Mouse (Mus musculus) limb, embryonic 14.5 days (tissue): ENCODE data around the gene Speg. TPM values are rescaled to one million over a fixed set of nuclear protein-coding genes. Genes with fewer than 3 reads are reported as not detected.

Source experiments
- ATAC-seq: fragments of 200-750 bp; cut with Nextera tagmentation; 2 replicates; pipeline ENCODE4 v1.8.0; 2017; ENCODE audit warnings: low read depth, moderate number of reproducible peaks, moderate TSS enrichment; ENCODE audit not compliant: low FRiP score
- DNase-seq: peaks from one replicate; pipeline ENCODE4 v3.0.0-alpha.2; 2015; ENCODE audit warnings: low spot score
- H3K27ac ChIP-seq: fragments of 300-500 bp; sonication (generic); replicated peaks from 2 replicates; pipeline ENCODE4 v1.5.1; 2014; ENCODE audit warnings: low read depth, mild to moderate bottlenecking, low read length, moderate library complexity, mixed read lengths
- H3K27me3 ChIP-seq: fragments of 300-500 bp; sonication (generic); 2 replicates; pipeline ENCODE4 v1.6.1; 2014; ENCODE audit warnings: low read length, mixed read lengths; ENCODE audit not compliant: control insufficient read depth, insufficient read depth
- H3K36me3 ChIP-seq: fragments of 300-500 bp; sonication (generic); 2 replicates; pipeline ENCODE4 v1.6.1; 2014; ENCODE audit warnings: mild to moderate bottlenecking, low read length, moderate library complexity, mixed read lengths; ENCODE audit not compliant: control insufficient read depth, insufficient read depth
- H3K4me1 ChIP-seq: fragments of 300-500 bp; sonication (generic); 2 replicates; pipeline ENCODE4 v1.6.1; 2014; ENCODE audit warnings: antibody characterized with exemption, low read length, mixed read lengths; ENCODE audit not compliant: control insufficient read depth, insufficient read depth
- H3K4me2 ChIP-seq: fragments of 300-500 bp; sonication (generic); replicated peaks from 2 replicates; pipeline ENCODE4 v1.6.1; 2014; ENCODE audit warnings: low read depth, mild to moderate bottlenecking, low read length, moderate library complexity; ENCODE audit not compliant: severe bottlenecking
- H3K4me3 ChIP-seq: fragments of 300-500 bp; sonication (generic); replicated peaks from 2 replicates; pipeline ENCODE4 v1.5.1; 2014; ENCODE audit warnings: low read length
- H3K9ac ChIP-seq: fragments of 300-500 bp; sonication (generic); 2 replicates; pipeline ENCODE4 v1.6.1; 2014; ENCODE audit warnings: mild to moderate bottlenecking, low read depth, low read length, moderate library complexity; ENCODE audit not compliant: severe bottlenecking
- H3K9me3 ChIP-seq: fragments of 300-500 bp; sonication (generic); 2 replicates; pipeline ENCODE4 v1.6.1; 2016; ENCODE audit warnings: low read length; ENCODE audit not compliant: control insufficient read depth
- POLR2A ChIP-seq: fragments of 200-500 bp; IDR thresholded peaks from 2 replicates; pipeline ENCODE4 v1.8.0; 2012; ENCODE audit warnings: inconsistent platforms, mild to moderate bottlenecking, moderate library complexity, borderline replicate concordance; ENCODE audit not compliant: insufficient read depth, insufficient read length; ENCODE audit errors: extremely low read depth
- WGBS: fragments of 180-500 bp; shearing (Covaris S2); extraction: QIAGEN DNeasy Blood & Tissue Kit; methylation state at CpG from one replicate; pipeline ENCODE4 v1.1.7; 2014; 5-methylcytosine and 5-hydroxymethylcytosine counted together
- polyA plus RNA-seq, 2 experiments: library from polyadenylated mRNA; depleted of rRNA in 1 of 2; stranded (reverse) in 1 of 2; unstranded in 1 of 2; fragments of >200 nt; fragmentation: Nextera tagmentation in 1 of 2; extraction: Ambion mirVana in 1 of 2; gene quantifications; 2 replicates each; pipeline versions ENCODE4 v1.2.1 to v1.2.3; 2012 to 2014

Speg gene
- polyA plus RNA-seq, 2 experiments = 15.3 to 77.9 TPM

DNA sequence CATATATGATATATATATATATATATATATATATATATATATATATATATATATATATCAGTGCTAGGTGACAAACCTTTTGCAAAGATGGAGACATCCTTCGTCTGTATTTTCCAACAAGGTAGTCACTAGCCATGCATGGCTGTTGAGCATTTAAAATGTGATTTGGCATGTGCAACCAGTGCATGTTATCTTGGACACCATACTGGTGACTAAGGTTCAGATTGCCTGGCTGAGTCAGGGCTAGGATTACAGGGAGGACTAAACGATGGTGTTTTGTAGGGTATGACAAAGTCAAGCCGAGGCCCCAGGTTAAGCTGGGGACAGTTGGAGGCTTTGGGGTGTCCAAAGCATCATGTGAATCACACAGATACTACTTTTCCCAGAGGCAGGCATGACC, 80.3 kb downstream of the Speg start:
- Histone ChIP-seq H3K4me1 (peaks cover 25% of the 10 kb centered on the region), H3K27me3 (peaks cover 50% of the 10 kb centered on the region), H3K9me3 (no peaks in the 10 kb centered on the region), H3K27ac (no peak overlapping the region), H3K9ac (no peak overlapping the region), H3K4me2 (no peak overlapping the region), H3K4me3 (no peak overlapping the region), H3K36me3 (no peaks in the 10 kb centered on the region)
- no peak for ATAC-seq
- DNase-seq = no peak
- 60% methylated on average over 3 of the region's 3 CpGs for WGBS
- TF ChIP-seq POLR2A = no peak

- ATAC-seq = no peak
- no peak overlapping the region for H3K4me3 ChIP-seq
- WGBS = 15% methylated on average over 5 of the region's 5 CpGs
- no peak overlapping the region for H3K4me2 ChIP-seq
- H3K27me3 ChIP-seq = peaks cover 45% of the 10 kb centered on the region
- H3K27ac ChIP-seq = no peak overlapping the region
- no peaks in the 10 kb centered on the region for H3K9me3 ChIP-seq
- H3K36me3 ChIP-seq = no peaks in the 10 kb centered on the region
- TF ChIP-seq POLR2A = no peak
- no peak for DNase-seq
- H3K9ac ChIP-seq = no peak overlapping the region
- peaks cover 19% of the 10 kb centered on the region for H3K4me1 ChIP-seq
These were observed 80.9 kb downstream of the Speg start for GRCm38 (mm10) chr1:75455948-75456347.

- ATAC-seq (no peak), DNase-seq (no peak)
- Histone ChIP-seq H3K27ac (no peak overlapping the region), H3K27me3 (peaks cover 35% of the 10 kb centered on the region), H3K9ac (no peak overlapping the region), H3K4me1 (peaks cover 19% of the 10 kb centered on the region), H3K4me2 (no peak overlapping the region), H3K36me3 (no peaks in the 10 kb centered on the region), H3K4me3 (no peak overlapping the region), H3K9me3 (no peaks in the 10 kb centered on the region)
- 4% methylated on average over 14 of the region's 14 CpGs for WGBS
- TF ChIP-seq POLR2A = no peak
These were observed 81.9 kb downstream of the Speg start for GRCm38 (mm10) chr1:75456746-75457564.

DNA sequence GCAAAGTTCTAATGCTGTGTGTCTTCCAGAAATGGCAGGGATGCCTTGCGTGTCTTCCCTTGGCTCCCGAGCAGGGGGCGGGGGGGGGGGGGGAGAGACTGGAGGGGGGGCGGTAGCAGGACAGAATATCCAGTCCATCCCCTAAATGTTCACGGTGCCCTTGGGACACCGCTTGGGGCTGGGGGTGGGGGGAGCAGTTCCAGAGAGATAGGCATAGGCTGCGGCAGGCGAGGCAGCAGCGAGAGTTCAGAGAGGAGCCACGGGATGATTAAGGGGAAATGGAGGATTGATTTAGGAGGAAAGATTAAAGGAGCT, 82.6 kb downstream of the Speg start:
- Histone ChIP-seq H3K27ac (no peak overlapping the region), H3K36me3 (no peaks in the 10 kb centered on the region), H3K9ac (no peak overlapping the region), H3K27me3 (peaks cover 28% of the 10 kb centered on the region), H3K4me2 (peak overlapping the region; percentile 53; the same call in 1 of the 2 replicates), H3K9me3 (no peaks in the 10 kb centered on the region), H3K4me3 (no peak overlapping the region), H3K4me1 (peaks cover 19% of the 10 kb centered on the region)
- TF ChIP-seq POLR2A = no peak
- under 1% methylated on average over 8 of the region's 10 CpGs for WGBS
- no peak for DNase-seq
- ATAC-seq = no peak

DNA sequence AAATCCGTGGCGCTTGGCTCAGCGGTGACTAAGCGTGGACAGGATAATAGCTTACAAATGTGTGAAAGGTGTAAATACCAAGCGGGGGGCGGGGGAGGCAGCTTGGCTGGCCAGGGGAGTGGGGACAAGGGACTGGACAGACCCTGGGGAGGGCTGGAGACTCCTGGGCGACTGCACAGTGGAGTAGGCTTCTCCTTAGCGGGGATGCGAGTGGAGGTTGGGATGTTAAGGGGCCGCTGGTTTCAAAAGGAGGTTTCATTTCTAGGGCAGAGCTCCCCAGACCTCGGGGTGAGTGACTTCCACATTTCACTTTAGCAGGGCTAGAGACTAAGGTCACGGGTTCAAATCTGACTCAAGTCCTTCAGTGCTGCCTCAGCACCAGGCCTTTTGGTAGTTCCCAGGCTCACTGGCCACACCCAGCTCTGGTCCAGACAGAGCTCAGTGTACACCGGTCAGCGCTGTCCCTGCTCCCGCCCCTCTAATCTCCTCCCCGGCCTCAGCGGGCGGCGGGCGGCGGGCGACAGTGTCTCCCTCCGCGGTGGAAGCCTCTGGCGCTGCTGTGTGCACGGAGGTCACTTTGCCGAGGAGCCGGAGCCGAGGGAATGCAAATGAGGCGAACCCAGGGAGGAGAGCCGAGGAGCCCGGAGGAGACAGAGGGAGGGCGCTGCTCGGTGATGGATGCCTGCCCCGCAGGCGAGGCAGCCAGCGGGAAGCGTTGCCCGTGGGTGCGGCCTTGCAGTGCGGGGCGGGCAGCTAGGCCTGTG, 83.1 kb downstream of the Speg start:
- Histone ChIP-seq H3K27me3 (peaks cover 24% of the 10 kb centered on the region), H3K27ac (no peak overlapping the region), H3K36me3 (no peaks in the 10 kb centered on the region), H3K4me3 (peak overlapping the region; percentile 31), H3K4me2 (peak overlapping the region; percentile 53), H3K9me3 (no peaks in the 10 kb centered on the region), H3K9ac (peak overlapping the region; percentile 38), H3K4me1 (peaks cover 19% of the 10 kb centered on the region)
- peak; percentile 55 for ATAC-seq
- WGBS = 3% methylated on average over 30 of the region's 42 CpGs
- no peak for TF ChIP-seq POLR2A
- no peak for DNase-seq
